Mouse (Mus musculus): ENCODE measurements at regions not wholly inside any gene's neighbourhood (a gene's known extent, or its start where the extent isn't known, plus 50 kb on each side); places are given as distances from the start of the nearest gene placed in this dataset.
"Not testable (repeated sequence)": the region's sequence is repeated elsewhere in the genome, so short reads cannot be mapped to it uniquely, and the experiment has no call there.

DNA sequence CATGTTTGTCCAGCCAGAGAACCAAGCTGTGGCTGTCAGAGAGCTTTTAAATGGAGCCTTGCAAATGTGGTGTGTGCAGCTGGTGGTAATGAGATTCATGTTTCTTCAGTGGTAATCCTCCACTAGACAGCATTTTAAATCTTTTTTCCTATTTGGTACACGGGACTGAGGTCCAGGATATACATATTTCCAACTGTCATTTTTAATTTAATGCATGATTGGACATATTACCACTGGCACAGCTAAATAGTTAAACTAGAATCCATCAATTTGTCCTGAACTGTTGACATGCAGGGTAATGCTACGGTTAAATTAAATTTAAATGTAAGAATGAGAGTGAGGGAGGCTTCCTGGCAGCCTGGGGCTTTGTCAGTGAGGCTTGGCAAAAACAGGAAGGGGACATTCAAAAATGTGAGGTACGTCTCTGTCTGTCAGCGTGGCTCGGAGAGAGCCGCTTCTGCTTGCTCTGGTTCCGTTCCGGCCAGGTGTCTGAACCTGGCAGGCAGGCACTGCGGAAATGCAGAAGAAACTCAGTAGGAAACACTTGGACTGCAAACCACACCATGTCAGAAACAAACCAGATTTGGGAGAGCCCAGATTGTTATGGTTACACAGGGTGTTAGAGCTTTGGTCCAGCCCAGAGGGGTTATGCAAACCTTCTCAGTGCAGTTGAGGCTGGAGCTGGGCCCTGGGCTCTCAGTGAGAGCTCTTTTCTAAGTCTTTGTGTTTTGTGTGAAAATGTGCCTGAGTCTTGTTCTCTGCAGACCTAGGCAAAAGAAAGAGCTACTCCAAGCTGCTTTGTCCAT, 107.2 kb upstream of the Frmd4a start:
- Histone ChIP-seq H3K27me3 (ENCODE audit: control insufficient read depth, insufficient read depth, low read length) (no peaks in the 10 kb centered on the region), H3K9ac (ENCODE audit: low read length) (no peak overlapping the region), H3K9me3 (replicated peaks; ENCODE audit: control insufficient read depth, low read length) (no peaks in the 10 kb centered on the region), H3K4me2 (ENCODE audit: low read depth, low read length) (no peak overlapping the region), H3K27ac (ENCODE audit: low read length) (no peak overlapping the region), H3K4me3 (replicated peaks; ENCODE audit: low read length) (no peak overlapping the region), H3K4me1 (ENCODE audit: control insufficient read depth, insufficient read depth, low read length) (no peaks in the 10 kb centered on the region), H3K36me3 (ENCODE audit: control insufficient read depth, insufficient read depth, low read length) (no peaks in the 10 kb centered on the region)
- ATAC-seq (ENCODE audit: insufficient read depth, low FRiP score) = no peak
- WGBS = 48% methylated on average over 9 of the region's 9 CpGs

- no peak overlapping the region for H3K27ac ChIP-seq (ENCODE audit: low read length)
- 75% methylated on average over 7 of the region's 7 CpGs for WGBS
These were observed 102.4 kb upstream of the Frmd4a start for GRCm38 (mm10) chr2:3915141-3915540.

GRCm38 (mm10) chr2:3916365-3916764, 101.2 kb upstream of the Frmd4a start:
- WGBS = 82% methylated on average over 3 of the region's 3 CpGs
- Histone ChIP-seq H3K4me1 (ENCODE audit: control insufficient read depth, insufficient read depth, low read length) (no peaks in the 10 kb centered on the region), H3K9ac (ENCODE audit: low read length) (no peak overlapping the region), H3K27ac (ENCODE audit: low read length) (no peak overlapping the region), H3K9me3 (replicated peaks; ENCODE audit: control insufficient read depth, low read length) (no peaks in the 10 kb centered on the region), H3K4me2 (ENCODE audit: low read depth, low read length) (no peak overlapping the region), H3K36me3 (ENCODE audit: control insufficient read depth, insufficient read depth, low read length) (no peaks in the 10 kb centered on the region), H3K4me3 (replicated peaks; ENCODE audit: low read length) (no peak overlapping the region), H3K27me3 (ENCODE audit: control insufficient read depth, insufficient read depth, low read length) (no peaks in the 10 kb centered on the region)
- no peak for ATAC-seq (ENCODE audit: insufficient read depth, low FRiP score)

More at GRCm38 (mm10) chr2:3915141-3915540, 102.4 kb upstream of the Frmd4a start:
- Histone ChIP-seq H3K27me3 (ENCODE audit: control insufficient read depth, insufficient read depth, low read length) (no peaks in the 10 kb centered on the region), H3K4me3 (replicated peaks; ENCODE audit: low read length) (no peak overlapping the region), H3K36me3 (ENCODE audit: control insufficient read depth, insufficient read depth, low read length) (no peaks in the 10 kb centered on the region), H3K4me1 (ENCODE audit: control insufficient read depth, insufficient read depth, low read length) (no peaks in the 10 kb centered on the region), H3K9ac (ENCODE audit: low read length) (no peak overlapping the region), H3K4me2 (ENCODE audit: low read depth, low read length) (no peak overlapping the region), H3K9me3 (replicated peaks; ENCODE audit: control insufficient read depth, low read length) (no peaks in the 10 kb centered on the region)
- no peak for ATAC-seq (ENCODE audit: insufficient read depth, low FRiP score)

DNA sequence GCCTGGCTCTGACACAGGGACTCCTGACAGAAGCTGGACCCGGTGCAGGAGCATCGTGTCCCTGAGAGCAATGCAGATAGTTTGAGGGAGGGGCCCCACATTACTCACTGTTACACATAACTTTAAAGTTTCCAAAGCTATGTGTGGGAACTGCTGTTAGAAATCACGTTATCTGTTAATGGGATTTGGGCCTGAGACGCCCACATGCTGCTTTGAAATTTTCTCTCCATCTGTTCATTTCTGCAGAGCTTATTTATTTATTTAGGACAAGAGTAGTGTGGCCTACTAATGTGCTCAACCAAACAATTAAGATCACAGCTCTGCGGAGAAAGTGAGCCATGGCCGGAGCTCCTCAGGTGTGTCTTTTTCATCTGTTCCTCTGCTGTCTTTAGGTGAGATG, 99.4 kb upstream of the Frmd4a start:
- no peak overlapping the region for H3K4me2 ChIP-seq (ENCODE audit: low read depth, low read length)
- no peaks in the 10 kb centered on the region for H3K27me3 ChIP-seq (ENCODE audit: control insufficient read depth, insufficient read depth, low read length)
- H3K36me3 ChIP-seq (ENCODE audit: control insufficient read depth, insufficient read depth, low read length) = no peaks in the 10 kb centered on the region
- H3K4me1 ChIP-seq (ENCODE audit: control insufficient read depth, insufficient read depth, low read length) = no peaks in the 10 kb centered on the region
- no peak overlapping the region for H3K27ac ChIP-seq (ENCODE audit: low read length)
- no peaks in the 10 kb centered on the region for H3K9me3 ChIP-seq (replicated peaks; ENCODE audit: control insufficient read depth, low read length)
- H3K9ac ChIP-seq (ENCODE audit: low read length) = no peak overlapping the region
- no peak overlapping the region for H3K4me3 ChIP-seq (replicated peaks; ENCODE audit: low read length)
- ATAC-seq (ENCODE audit: insufficient read depth, low FRiP score) = no peak
- WGBS = 53% methylated on average over 6 of the region's 6 CpGs

- Histone ChIP-seq H3K36me3 (ENCODE audit: control insufficient read depth, insufficient read depth, low read length) (no peaks in the 10 kb centered on the region), H3K4me3 (replicated peaks; ENCODE audit: low read length) (no peak overlapping the region), H3K9me3 (replicated peaks; ENCODE audit: control insufficient read depth, low read length) (no peaks in the 10 kb centered on the region), H3K4me1 (ENCODE audit: control insufficient read depth, insufficient read depth, low read length) (no peaks in the 10 kb centered on the region), H3K27ac (ENCODE audit: low read length) (no peak overlapping the region), H3K9ac (ENCODE audit: low read length) (no peak overlapping the region), H3K27me3 (ENCODE audit: control insufficient read depth, insufficient read depth, low read length) (no peaks in the 10 kb centered on the region), H3K4me2 (ENCODE audit: low read depth, low read length) (no peak overlapping the region)
- WGBS = 62% methylated on average over 3 of the region's 3 CpGs
- ATAC-seq (ENCODE audit: insufficient read depth, low FRiP score) = no peak
These were observed 97.6 kb upstream of the Frmd4a start for GRCm38 (mm10) chr2:3919893-3920292.

DNA sequence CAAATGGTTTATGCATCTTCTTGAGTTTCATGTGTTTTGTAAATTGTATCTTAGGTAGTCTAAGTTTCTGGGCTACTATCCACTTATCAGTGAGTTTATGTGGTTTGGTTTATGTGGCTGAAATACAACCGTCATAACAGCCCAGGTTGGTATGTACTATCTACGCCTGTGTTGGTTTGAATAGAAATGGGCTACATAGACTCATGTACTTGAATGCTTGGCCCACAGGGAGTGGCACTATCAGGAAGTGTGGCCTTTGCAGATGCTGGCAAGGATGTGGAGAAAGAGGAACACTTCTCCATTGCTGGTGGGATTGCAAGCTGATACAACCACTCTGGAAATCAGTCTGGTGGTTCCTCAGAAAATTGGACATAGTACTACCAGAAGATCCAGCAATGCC, 96.4 kb upstream of the Frmd4a start:
- not testable (repeated sequence) for H3K27ac ChIP-seq (ENCODE audit: low read length); H3K27me3 ChIP-seq (ENCODE audit: control insufficient read depth, insufficient read depth, low read length); H3K4me1 ChIP-seq (ENCODE audit: control insufficient read depth, insufficient read depth, low read length); H3K9ac ChIP-seq (ENCODE audit: low read length); H3K4me3 ChIP-seq (replicated peaks; ENCODE audit: low read length); ATAC-seq (ENCODE audit: insufficient read depth, low FRiP score); H3K4me2 ChIP-seq (ENCODE audit: low read depth, low read length); H3K36me3 ChIP-seq (ENCODE audit: control insufficient read depth, insufficient read depth, low read length); H3K9me3 ChIP-seq (replicated peaks; ENCODE audit: control insufficient read depth, low read length)
- 77% methylated on average over 2 of the region's 2 CpGs for WGBS

- Histone ChIP-seq H3K4me2 (ENCODE audit: low read depth, low read length) (no peak overlapping the region), H3K27me3 (ENCODE audit: control insufficient read depth, insufficient read depth, low read length) (no peaks in the 10 kb centered on the region), H3K4me1 (ENCODE audit: control insufficient read depth, insufficient read depth, low read length) (no peaks in the 10 kb centered on the region), H3K4me3 (replicated peaks; ENCODE audit: low read length) (no peak overlapping the region), H3K27ac (ENCODE audit: low read length) (no peak overlapping the region), H3K9ac (ENCODE audit: low read length) (no peak overlapping the region), H3K36me3 (ENCODE audit: control insufficient read depth, insufficient read depth, low read length) (no peaks in the 10 kb centered on the region), H3K9me3 (replicated peaks; ENCODE audit: control insufficient read depth, low read length) (no peaks in the 10 kb centered on the region)
- 88% methylated on average over 4 of the region's 4 CpGs for WGBS
- ATAC-seq (ENCODE audit: insufficient read depth, low FRiP score) = no peak
These were observed 94.8 kb upstream of the Frmd4a start for GRCm38 (mm10) chr2:3922739-3923138.

DNA sequence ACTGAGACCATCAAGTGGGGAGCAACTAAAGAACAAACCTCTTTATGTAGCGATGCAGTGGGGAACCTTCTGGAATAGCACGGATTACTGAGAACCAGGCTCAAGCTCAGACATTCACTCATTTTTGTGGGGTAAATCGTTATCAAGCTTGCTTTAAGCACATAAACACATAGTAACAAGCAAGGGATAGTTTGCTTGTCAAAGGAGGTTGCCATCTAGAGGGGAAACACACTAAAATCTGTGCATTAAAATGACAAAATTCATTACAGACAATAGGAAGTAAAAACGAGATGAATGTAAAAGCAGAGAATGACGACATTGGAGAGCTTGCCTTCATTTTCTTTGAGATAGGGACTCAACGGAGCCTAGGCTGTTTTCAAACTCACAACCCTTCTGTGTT, 92.8 kb upstream of the Frmd4a start:
- no peaks in the 10 kb centered on the region for H3K4me1 ChIP-seq (ENCODE audit: control insufficient read depth, insufficient read depth, low read length)
- no peak overlapping the region for H3K27ac ChIP-seq (ENCODE audit: low read length)
- H3K4me3 ChIP-seq (replicated peaks; ENCODE audit: low read length) = no peak overlapping the region
- no peak overlapping the region for H3K4me2 ChIP-seq (ENCODE audit: low read depth, low read length)
- H3K36me3 ChIP-seq (ENCODE audit: control insufficient read depth, insufficient read depth, low read length) = no peaks in the 10 kb centered on the region
- no peak overlapping the region for H3K9ac ChIP-seq (ENCODE audit: low read length)
- 77% methylated on average over 6 of the region's 6 CpGs for WGBS
- H3K27me3 ChIP-seq (ENCODE audit: control insufficient read depth, insufficient read depth, low read length) = no peaks in the 10 kb centered on the region
- H3K9me3 ChIP-seq (replicated peaks; ENCODE audit: control insufficient read depth, low read length) = no peaks in the 10 kb centered on the region
- no peak for ATAC-seq (ENCODE audit: insufficient read depth, low FRiP score)

GRCm38 (mm10) chr2:3925199-3925598, 92.3 kb upstream of the Frmd4a start:
- WGBS = 82% methylated on average over 3 of the region's 3 CpGs
- Histone ChIP-seq H3K27me3 (ENCODE audit: control insufficient read depth, insufficient read depth, low read length) (no peaks in the 10 kb centered on the region), H3K27ac (ENCODE audit: low read length) (no peak overlapping the region), H3K36me3 (ENCODE audit: control insufficient read depth, insufficient read depth, low read length) (no peaks in the 10 kb centered on the region), H3K4me2 (ENCODE audit: low read depth, low read length) (no peak overlapping the region), H3K4me3 (replicated peaks; ENCODE audit: low read length) (no peak overlapping the region), H3K9ac (ENCODE audit: low read length) (no peak overlapping the region), H3K9me3 (replicated peaks; ENCODE audit: control insufficient read depth, low read length) (no peaks in the 10 kb centered on the region), H3K4me1 (ENCODE audit: control insufficient read depth, insufficient read depth, low read length) (no peaks in the 10 kb centered on the region)
- no peak for ATAC-seq (ENCODE audit: insufficient read depth, low FRiP score)

All from stomach, embryonic 16.5 days (tissue).